Mouse (Mus musculus): ENCODE results near the gene Itgb1bp1.

DNA sequence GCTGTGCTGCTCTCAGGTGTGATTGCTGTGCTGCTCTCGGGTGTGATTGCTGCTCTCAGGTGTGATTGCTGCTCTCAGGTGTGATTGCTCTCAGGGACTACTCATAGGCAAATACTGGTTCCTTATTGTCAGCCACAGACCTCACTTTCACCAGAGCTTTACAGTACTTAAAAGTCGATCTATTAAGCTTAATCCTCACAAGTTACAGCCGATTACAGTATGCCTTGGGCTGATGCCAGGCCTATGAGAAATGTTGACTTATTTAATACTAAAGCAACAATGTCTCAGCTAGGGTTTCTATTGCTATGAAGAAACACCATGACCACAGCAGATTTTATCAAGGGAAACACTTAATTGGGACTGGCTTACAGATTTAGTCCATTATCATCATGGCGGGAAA lies 89.7 kb downstream of the Itgb1bp1 start:
- TF ChIP-seq CTCF (IDR thresholded peaks at IDR 0.05; ENCODE audit: low read depth, low read length): no peak
- TF ChIP-seq GATA2 (IDR thresholded peaks at IDR 0.05; ENCODE audit: borderline replicate concordance, low read depth, low read length): no peak
- TF ChIP-seq POLR2AphosphoS5 (IDR thresholded peaks at IDR 0.05; ENCODE audit: insufficient replicate concordance, low read depth, low read length): no peak
- TF ChIP-seq GATA1 (IDR thresholded peaks at IDR 0.05; ENCODE audit: borderline replicate concordance, low read length): no peak
